7 mouse cellular contexts compared by ENCODE assay signal in the genomic region with DNA sequence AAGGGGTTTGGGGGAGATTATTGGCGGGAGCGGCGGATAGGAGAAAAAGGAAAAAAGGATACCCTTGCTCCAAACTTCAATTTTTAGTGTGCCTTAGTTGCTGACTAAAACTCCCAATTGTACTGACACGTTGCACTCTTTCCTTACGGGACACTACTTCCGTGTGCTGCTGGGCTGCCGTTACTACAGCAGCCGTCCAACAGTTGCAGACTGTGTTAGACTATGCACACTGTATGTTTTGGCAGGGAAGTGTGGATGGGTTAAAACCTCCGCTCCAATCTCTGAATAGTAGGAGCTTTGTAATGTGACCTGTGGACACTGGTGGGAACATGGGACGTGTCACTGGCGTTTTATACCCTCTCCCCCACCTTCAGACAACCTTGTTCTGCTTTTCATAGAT. TPM values are rescaled to one million over a fixed set of nuclear protein-coding genes. Genes with fewer than 3 reads are reported as not detected.
DNase-seq lines count a peak whose midpoint lies in the region; ATAC-seq and TF ChIP-seq lines count a peak whose summit lies in the region.

No protein-coding gene starts in this region.

- H3K27ac ChIP-seq in MEL (ENCODE audit: control insufficient read depth, low read depth, low read length): peak overlapping the region; percentile 97
- peak overlapping the region; percentile 100 for H3K27ac ChIP-seq in forebrain, embryonic 10.5 days
- peak overlapping the region; percentile 96 for H3K27ac ChIP-seq in intestine, postnatal 0 days (ENCODE audit: low read depth, low read length)

- peak in 1 of 2 experiments; percentile 58; a peak in 2 of 4 replicates for TF ChIP-seq POLR2A in MEL (IDR thresholded peaks at IDR 0.05; ENCODE audit: control insufficient read depth in 1 of 2, insufficient read depth in 1 of 2, low read depth in 1 of 2, low read length in 2 of 2, poor library complexity in 1 of 2)

- DNase-seq in A20 (ENCODE audit: low read depth, low spot score): peak; percentile 67
- peak; percentile 78 for DNase-seq in MEL (ENCODE audit: low read depth, low spot score)
- no peak for DNase-seq in forebrain, embryonic 10.5 days (ENCODE audit: extremely low spot score, low spot score)
- DNase-seq in thymus, postnatal 25 days: peak; percentile 11
- no peak for DNase-seq in frontal cortex, postnatal 25 days (ENCODE audit: low spot score in 2 of 2)

- H3K27me3 ChIP-seq in MEL (ENCODE audit: control insufficient read depth in 1 of 2, insufficient read depth in 2 of 2, low read length in 2 of 2): no peaks in the 10 kb centered on the region
- H3K27me3 ChIP-seq in forebrain, embryonic 10.5 days (ENCODE audit: poor library complexity, severe bottlenecking): no peaks in the 10 kb centered on the region
- H3K27me3 ChIP-seq in intestine, postnatal 0 days (replicated peaks; ENCODE audit: control insufficient read depth, insufficient read depth, low read length): no peaks in the 10 kb centered on the region
- H3K27me3 ChIP-seq in megakaryocyte, embryonic 14.5 days (replicated peaks): no peaks in the 10 kb centered on the region

- peak overlapping the region; percentile 100 for H3K4me2 ChIP-seq in intestine, postnatal 0 days (replicated peaks; ENCODE audit: low read depth)

- peak overlapping the region; percentile 90 to 100 for H3K4me3 ChIP-seq in MEL (ENCODE audit: control insufficient read depth in 1 of 2, insufficient read depth in 1 of 2, low read depth in 2 of 2, low read length in 2 of 2)
- peak overlapping the region; percentile 94 for H3K4me3 ChIP-seq in forebrain, embryonic 10.5 days
- peak overlapping the region; percentile 94 for H3K4me3 ChIP-seq in intestine, postnatal 0 days (ENCODE audit: low read depth, low read length)
- peak overlapping the region; percentile 99 for H3K4me3 ChIP-seq in megakaryocyte, embryonic 14.5 days (replicated peaks)

- peak overlapping the region; percentile 100 for H3K9ac ChIP-seq in MEL (ENCODE audit: control insufficient read depth, low read depth, low read length, poor library complexity, severe bottlenecking)
- peak overlapping the region; percentile 94 for H3K9ac ChIP-seq in intestine, postnatal 0 days (ENCODE audit: low read depth, low read length)

- no peak for TF ChIP-seq RAD21 in MEL (IDR thresholded peaks at IDR 0.05; ENCODE audit: low read depth, low read length)

- TF ChIP-seq EP300 in MEL (IDR thresholded peaks at IDR 0.05; ENCODE audit: low read depth in 1 of 2, low read length in 2 of 2): no peak

- H3K79me2 ChIP-seq in MEL (ENCODE audit: control insufficient read depth, insufficient read depth, low read length, poor library complexity): peaks cover 47% of the 10 kb centered on the region

- no peaks in the 10 kb centered on the region for H3K9me3 ChIP-seq in MEL (replicated peaks; ENCODE audit: insufficient read depth, low read length)
- H3K9me3 ChIP-seq in forebrain, embryonic 10.5 days: peaks cover 10% of the 10 kb centered on the region
- H3K9me3 ChIP-seq in intestine, postnatal 0 days (ENCODE audit: control insufficient read depth): no peaks in the 10 kb centered on the region
- H3K9me3 ChIP-seq in megakaryocyte, embryonic 14.5 days: no peaks in the 10 kb centered on the region

- peak; percentile 45 for ATAC-seq in intestine, postnatal 0 days

- under 1% methylated on average over 11 of the region's 11 CpGs for WGBS in forebrain, embryonic 10.5 days
- WGBS in intestine, postnatal 0 days: under 1% methylated on average over 11 of the region's 11 CpGs

- peaks cover 0 to 8% of the 10 kb centered on the region in 2 experiments; a peak in 2 of 4 replicates for H3K4me1 ChIP-seq in MEL (ENCODE audit: control insufficient read depth in 1 of 2, insufficient read depth in 2 of 2, low read length in 2 of 2)
- peaks cover 22% of the 10 kb centered on the region for H3K4me1 ChIP-seq in forebrain, embryonic 10.5 days
- H3K4me1 ChIP-seq in intestine, postnatal 0 days (replicated peaks; ENCODE audit: control insufficient read depth, insufficient read depth, low read length): no peaks in the 10 kb centered on the region
- H3K4me1 ChIP-seq in megakaryocyte, embryonic 14.5 days: peaks cover 20% of the 10 kb centered on the region

- TF ChIP-seq CTCF in MEL (IDR thresholded peaks at IDR 0.05 in 2 of 3, conservative IDR thresholded peaks at IDR 0.05 in 1 of 3; ENCODE audit: control insufficient read depth in 1 of 3, insufficient read depth in 1 of 3, low read depth in 2 of 3, low read length in 3 of 3, poor library complexity in 1 of 3, severe bottlenecking in 1 of 3): no peak
- no peak for TF ChIP-seq CTCF in intestine, postnatal 0 days (IDR thresholded peaks at IDR 0.05; ENCODE audit: low read depth)

- H3K36me3 ChIP-seq in MEL (ENCODE audit: control insufficient read depth in 1 of 2, insufficient read depth in 2 of 2, low read length in 2 of 2): peaks cover 0 to 11% of the 10 kb centered on the region in 2 experiments; a peak in 3 of 4 replicates
- peaks cover 32% of the 10 kb centered on the region for H3K36me3 ChIP-seq in forebrain, embryonic 10.5 days (replicated peaks)
- H3K36me3 ChIP-seq in intestine, postnatal 0 days (ENCODE audit: control insufficient read depth, insufficient read depth): no peaks in the 10 kb centered on the region; the same call in 1 of the 2 replicates
- H3K36me3 ChIP-seq in megakaryocyte, embryonic 14.5 days (replicated peaks; ENCODE audit: low read length): peaks cover 29% of the 10 kb centered on the region

TF ChIP-seq in MEL, 35 proteins besides CTCF, POLR2A, EP300 and RAD21 (continues in another document):
- TF ChIP-seq SIN3A (IDR thresholded peaks at IDR 0.05; ENCODE audit: low read length) (peak; percentile 50), ZKSCAN1 (IDR thresholded peaks at IDR 0.05; ENCODE audit: low read depth, low read length) (no peak), GABPA (IDR thresholded peaks at IDR 0.05; ENCODE audit: low read depth, low read length) (no peak), NELFE (IDR thresholded peaks at IDR 0.05; ENCODE audit: low read depth, low read length) (peak; percentile 41; the same call in 1 of the 2 replicates), TBP (IDR thresholded peaks at IDR 0.05; ENCODE audit: low read depth, low read length) (peak; percentile 52; the same call in 1 of the 2 replicates), UBTF (IDR thresholded peaks at IDR 0.05; ENCODE audit: borderline replicate concordance, insufficient read depth, low read depth, low read length) (no peak), POLR2AphosphoS2 (IDR thresholded peaks at IDR 0.05; ENCODE audit: low read length) (no peak), KAT2A (conservative IDR thresholded peaks at IDR 0.05; ENCODE audit: low read depth, low read length) (no peak), SMC3 (IDR thresholded peaks at IDR 0.05; ENCODE audit: low read depth, low read length) (no peak), E2F4 (IDR thresholded peaks at IDR 0.05; ENCODE audit: borderline replicate concordance, low read depth, low read length) (no peak), ZMIZ1 (IDR thresholded peaks at IDR 0.05; ENCODE audit: low read depth, low read length) (no peak), MAZ (IDR thresholded peaks at IDR 0.05; ENCODE audit: low read depth, low read length) (peak; percentile 6; the same call in 1 of the 2 replicates), TCF12 (IDR thresholded peaks at IDR 0.05; ENCODE audit: low read depth, low read length) (no peak), TAL1 (IDR thresholded peaks at IDR 0.05; ENCODE audit: low read length) (no peak), ZNF384 (IDR thresholded peaks at IDR 0.05; ENCODE audit: low read depth, low read length) (no peak), HCFC1 (IDR thresholded peaks at IDR 0.05; ENCODE audit: low read depth, low read length) (0 out of 2 replicates have a peak, but pooled peaks have one; percentile 26), POLR2AphosphoS5 (IDR thresholded peaks at IDR 0.05; ENCODE audit: borderline replicate concordance, low read depth, low read length) (no peak), ETS1 (IDR thresholded peaks at IDR 0.05; ENCODE audit: low read depth, low read length) (no peak), MAX (IDR thresholded peaks at IDR 0.05; ENCODE audit: low read length) (no peak), USF1 (IDR thresholded peaks at IDR 0.05; ENCODE audit: low read depth, low read length) (no peak), MAFK (IDR thresholded peaks at IDR 0.05; ENCODE audit: borderline replicate concordance, low read depth, low read length) (no peak), ELF1 (IDR thresholded peaks at IDR 0.05; ENCODE audit: low read depth, low read length) (peak; percentile 63; the same call in 1 of the 2 replicates), NRF1 (IDR thresholded peaks at IDR 0.05; ENCODE audit: insufficient read depth, low read depth, low read length, poor library complexity, severe bottlenecking) (no peak), MYB (IDR thresholded peaks at IDR 0.05; ENCODE audit: low read depth, low read length) (peak; percentile 17; the same call in 1 of the 2 replicates), GATA1 (IDR thresholded peaks at IDR 0.05; ENCODE audit: low read depth, low read length) (no peak), MEF2A (IDR thresholded peaks at IDR 0.05; ENCODE audit: extremely low read depth, insufficient replicate concordance, low read depth, low read length, poor library complexity, severe bottlenecking) (no peak), BHLHE40 (IDR thresholded peaks at IDR 0.05; ENCODE audit: borderline replicate concordance, low read depth, low read length) (no peak), CHD1 (IDR thresholded peaks at IDR 0.05; ENCODE audit: low read depth, low read length) (no peak), JUND (IDR thresholded peaks at IDR 0.05; ENCODE audit: low read depth, low read length) (no peak)

RNA-seq across cellular contexts. Expression of a gene that starts 0.9 kb away (rescaled TPM):
- total RNA-seq in MEL (2012; rRNA removed): 12.6 and 13.7 TPM in 2 replicates
- 10 to 100 TPM in 1 of 2 experiments, not detected in 1; 27.3 TPM for polyA plus RNA-seq in MEL (2012; ENCODE audit: insufficient read depth in 1 of 2, insufficient read length in 2 of 2, low read depth in 1 of 2, low replicate concordance in 2 of 2, missing spikeins in 1 of 2)
- 8.0 and 10.0 TPM in 2 replicates for polyA plus RNA-seq in forebrain, embryonic 10.5 days (2016; fragmentation: Nextera tagmentation; extraction: Ambion mirVana)
- 7.4 and 7.5 TPM in 2 replicates for polyA plus RNA-seq in intestine, postnatal 0 days (2015; fragmentation: Nextera tagmentation; extraction: Ambion mirVana)
- polyA plus RNA-seq in megakaryocyte, embryonic 14.5 days (2012; ENCODE audit: insufficient read depth, low replicate concordance): 1.3 and 3.7 TPM in 2 replicates

RNA-seq across cellular contexts. Expression of a gene that starts 1.4 kb away (rescaled TPM):
- total RNA-seq in MEL (2012; rRNA removed): 129 and 137 TPM in 2 replicates
- polyA plus RNA-seq in MEL (2012; ENCODE audit: insufficient read depth in 1 of 2, insufficient read length in 2 of 2, low read depth in 1 of 2, low replicate concordance in 2 of 2, missing spikeins in 1 of 2): 100 to 1,000 TPM in 1 of 2 experiments, not detected in 1; 194 TPM
- 407 and 429 TPM in 2 replicates for polyA plus RNA-seq in forebrain, embryonic 10.5 days (2016; fragmentation: Nextera tagmentation; extraction: Ambion mirVana)
- polyA plus RNA-seq in intestine, postnatal 0 days (2015; fragmentation: Nextera tagmentation; extraction: Ambion mirVana): 57.9 and 59.1 TPM in 2 replicates
- polyA plus RNA-seq in megakaryocyte, embryonic 14.5 days (2012; ENCODE audit: insufficient read depth, low replicate concordance): 11.5 and 82.0 TPM in 2 replicates

Comparison
In these comparisons a context has a peak if more than half of its experiments do, and no peak if none do; other contexts are left out.
1. DNase-seq: peak in A20 (single experiment), MEL (single experiment) and thymus, postnatal 25 days (single experiment); none in forebrain, embryonic 10.5 days (single experiment) and frontal cortex, postnatal 25 days (0 of 2).
2. Peak in every context shown above with its lines, with median percentiles within 50 percentile points of each other: H3K27ac ChIP-seq and H3K4me3 ChIP-seq.